Mouse (Mus musculus): ENCODE measurements around the gene Arhgef28. TPM values are rescaled to one million over a fixed set of nuclear protein-coding genes. Genes with fewer than 3 reads are reported as not detected.

Arhgef28 gene
- total RNA-seq (2015; ENCODE audit: low replicate concordance) (1.4 TPM in 1 of 2 replicates, not detected in the other), total RNA-seq (2017; ENCODE audit: low replicate concordance) (0.64 TPM in 1 of 2 replicates, not detected in the other)

DNA sequence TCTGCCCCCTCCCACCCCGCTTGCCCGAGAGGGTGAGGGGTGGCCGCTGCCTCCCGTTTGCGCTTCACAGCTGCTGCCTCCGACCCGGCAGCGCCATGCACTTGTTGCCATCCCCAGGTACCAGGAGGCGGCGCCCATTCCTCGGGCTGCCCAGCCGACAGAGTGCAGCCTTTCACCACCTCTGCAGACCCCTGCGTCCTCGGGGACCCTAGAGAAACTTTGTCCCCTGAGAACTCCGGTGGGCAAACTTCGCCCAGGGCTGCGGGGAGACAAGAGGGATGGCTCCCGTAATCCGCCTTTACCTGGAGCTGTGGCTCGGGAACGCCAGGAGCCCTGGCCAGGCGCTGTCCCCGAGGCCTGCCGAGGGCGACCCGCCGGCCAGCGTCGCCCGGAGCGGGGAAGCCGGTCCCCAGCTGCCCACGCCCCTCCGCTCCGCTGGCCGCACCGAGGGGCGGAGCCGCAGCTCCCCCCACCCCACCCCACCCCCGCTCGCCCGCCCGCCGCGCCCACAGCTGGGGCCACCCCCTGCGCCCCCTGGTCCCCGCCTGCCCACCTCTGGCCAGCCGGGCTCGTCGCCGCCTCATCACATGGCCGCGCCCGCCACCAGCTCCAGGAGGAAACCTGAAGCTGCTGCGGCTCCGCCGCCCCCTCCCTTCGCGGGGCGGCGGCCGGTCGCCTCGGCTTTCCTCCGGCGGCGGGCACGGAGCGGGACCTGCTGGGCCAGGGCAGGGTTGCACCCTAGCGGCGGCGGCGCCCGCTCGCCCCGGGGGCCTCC lies at the start of gene Arhgef28:
Arhgef28 (minus strand) TSS at position 669 of the 775 bp plus-strand sequence.
- ATAC-seq (replicated peaks; ENCODE audit: low FRiP score, poor library complexity, severe bottlenecking), result peak; percentile 52

DNA sequence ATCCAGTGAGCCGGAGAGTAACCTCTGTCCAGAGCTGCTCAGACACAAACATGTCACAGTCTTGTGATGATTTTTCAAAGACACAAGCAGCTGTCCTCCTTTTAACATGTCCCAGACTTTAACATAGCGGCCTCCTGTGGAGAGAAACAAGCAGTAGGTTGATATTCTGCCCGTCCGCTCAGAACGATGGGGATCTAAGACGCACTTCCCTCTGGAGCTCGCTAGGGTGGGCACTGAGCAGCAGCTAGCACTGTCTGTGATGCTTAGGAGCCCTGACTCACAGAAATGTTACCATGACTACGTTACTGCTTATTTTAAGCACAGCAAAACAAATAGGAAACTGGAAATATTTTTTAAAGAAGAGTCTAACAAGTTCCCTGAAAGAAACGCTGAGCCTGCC lies 48.7 kb upstream of the Arhgef28 start:
- no peak for ATAC-seq (replicated peaks; ENCODE audit: low FRiP score, poor library complexity, severe bottlenecking)

DNA sequence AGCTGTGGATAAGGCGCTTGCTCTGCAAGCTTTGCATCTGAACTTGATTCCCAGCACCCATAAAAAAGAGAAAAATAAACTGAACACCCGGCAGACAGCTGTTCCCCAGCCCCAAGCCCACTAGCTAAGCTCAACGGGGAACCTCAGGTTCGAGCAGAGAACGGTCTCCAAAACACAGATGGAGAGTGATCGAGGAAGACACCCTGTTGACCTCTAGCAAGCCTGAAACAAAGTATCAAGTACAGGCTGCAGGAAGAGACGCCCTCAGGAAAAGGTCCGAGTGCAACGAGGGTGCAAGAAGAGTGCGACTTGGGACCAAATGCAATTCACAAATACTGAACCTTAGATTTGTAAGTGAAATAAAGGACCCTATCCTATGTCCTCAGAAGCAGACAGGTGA lies 43.4 kb upstream of the Arhgef28 start:
- no peak for ATAC-seq (replicated peaks; ENCODE audit: low FRiP score, poor library complexity, severe bottlenecking)

DNA sequence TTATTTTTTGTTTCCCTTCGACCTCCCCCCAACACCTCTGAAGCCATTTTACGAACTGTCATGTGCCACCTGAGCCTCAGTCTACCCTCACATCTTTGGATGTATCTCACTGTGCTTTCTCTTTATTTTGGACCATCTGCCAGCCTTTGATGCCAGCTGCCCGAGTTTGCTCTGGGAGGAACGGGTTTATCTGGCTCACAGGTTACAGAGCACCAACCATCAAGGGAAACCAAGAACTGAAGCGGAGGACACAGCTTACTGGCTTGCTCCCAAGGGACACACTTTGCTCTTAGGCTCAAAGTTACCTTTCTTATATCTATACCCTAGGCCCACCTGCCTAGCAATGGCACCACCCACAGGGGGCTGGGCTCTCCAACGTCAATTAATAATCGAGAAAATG lies 39.1 kb upstream of the Arhgef28 start:
- ATAC-seq (replicated peaks; ENCODE audit: low FRiP score, poor library complexity, severe bottlenecking), result no peak

DNA sequence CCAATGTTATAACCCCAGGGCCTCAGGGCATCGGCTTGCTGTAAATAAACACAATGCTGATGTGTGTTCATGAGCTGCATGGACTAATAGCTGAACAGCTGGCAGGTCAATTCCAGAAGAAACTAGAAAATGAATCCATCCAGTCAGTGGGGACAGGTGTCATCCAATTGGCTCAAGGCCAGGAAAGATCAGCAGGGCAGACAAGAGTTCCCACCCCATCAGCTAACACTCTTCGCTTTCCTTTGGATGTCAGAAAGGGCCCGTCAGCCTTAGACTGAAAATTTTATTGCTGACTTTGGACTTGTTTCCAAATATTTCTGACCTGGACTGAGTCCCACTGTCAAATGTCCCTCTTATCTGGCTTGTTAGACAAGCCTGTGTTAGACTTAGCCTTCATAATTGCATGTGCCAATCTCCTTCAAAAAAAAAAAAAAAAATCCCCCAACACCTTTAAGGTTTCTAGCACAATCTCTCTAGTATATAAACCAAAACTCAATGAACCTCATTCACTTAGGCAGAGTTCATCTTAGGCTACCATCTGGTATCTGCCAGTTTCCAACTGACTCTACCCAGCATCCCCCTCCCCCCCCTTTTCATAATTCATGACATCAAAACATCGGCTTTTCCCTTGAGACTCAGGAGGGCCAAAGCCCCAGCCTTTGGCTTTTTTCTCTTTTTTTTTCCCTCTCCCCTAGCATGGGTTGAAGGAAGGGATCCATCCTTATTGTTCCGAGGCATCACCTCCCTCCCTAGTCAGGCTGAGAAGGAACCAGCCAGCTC lies 38.5 kb upstream of the Arhgef28 start:
- ATAC-seq (replicated peaks; ENCODE audit: low FRiP score, poor library complexity, severe bottlenecking), result no peak

DNA sequence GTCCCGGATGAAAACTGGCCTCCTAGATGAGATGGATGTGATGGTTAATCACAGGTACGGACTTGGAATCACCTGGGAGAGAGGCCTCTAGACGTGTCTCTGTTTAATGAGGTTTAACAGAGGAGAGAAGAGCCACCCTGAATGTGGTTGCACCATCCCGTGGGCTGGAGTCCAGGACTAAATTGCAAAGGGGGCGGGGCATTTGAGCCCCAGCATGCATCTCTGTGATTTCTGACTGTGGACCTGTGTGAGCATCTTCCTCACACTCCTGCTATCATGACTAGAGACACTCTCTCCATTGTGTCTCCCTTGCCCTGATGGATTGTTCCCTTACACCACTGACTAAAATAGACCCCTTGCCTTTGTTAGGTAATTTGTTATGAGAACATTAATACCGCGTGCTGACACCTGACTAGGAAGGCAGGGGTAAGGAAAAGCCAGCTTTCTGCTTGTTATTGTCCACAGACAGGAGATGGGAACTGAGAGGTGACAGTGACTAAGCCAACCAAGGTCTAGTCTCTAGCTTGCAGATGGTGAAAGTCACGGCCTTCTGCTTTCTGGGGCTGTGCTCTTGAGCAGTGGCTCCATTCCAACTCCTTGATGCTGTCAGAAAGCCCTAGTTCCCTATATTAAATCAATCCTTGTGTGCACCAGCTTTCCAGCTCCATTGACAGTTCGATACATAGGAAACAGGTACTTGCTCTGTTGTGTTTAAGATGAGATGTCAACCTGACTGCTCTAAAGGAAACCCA lies 35.5 kb upstream of the Arhgef28 start:
- no peak for ATAC-seq (replicated peaks; ENCODE audit: low FRiP score, poor library complexity, severe bottlenecking)

DNA sequence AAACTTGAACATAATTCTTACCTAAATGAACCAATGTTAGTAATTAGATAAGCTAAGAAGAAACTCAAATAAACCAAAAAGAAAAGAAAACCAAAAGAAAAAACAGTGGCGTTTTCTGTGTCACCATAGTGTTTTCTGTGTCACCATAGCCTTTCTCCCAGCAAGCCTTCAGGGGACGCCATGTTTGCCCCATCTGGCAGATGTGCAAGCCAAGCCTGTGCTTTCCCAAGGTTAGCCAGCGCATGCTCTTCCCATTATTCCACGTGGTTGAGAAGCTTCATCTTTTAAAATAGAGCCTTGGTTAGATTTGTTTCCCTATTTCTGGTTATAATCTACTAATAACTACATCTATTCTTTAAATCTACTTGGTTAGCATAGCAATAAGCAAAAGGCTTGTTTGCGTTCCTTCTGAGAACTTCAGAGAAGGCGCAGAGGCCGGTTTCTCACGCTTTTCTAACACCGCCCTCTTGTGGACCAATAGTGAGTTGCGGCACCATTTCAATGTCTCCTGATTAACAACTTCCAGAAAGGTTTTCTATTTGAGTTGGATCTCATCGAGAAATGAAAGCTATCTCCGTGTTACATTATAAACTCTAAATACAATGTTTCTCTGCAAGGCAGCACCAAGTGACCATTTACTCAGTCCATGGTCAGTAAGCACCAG lies 33.9 kb upstream of the Arhgef28 start:
- ATAC-seq (replicated peaks; ENCODE audit: low FRiP score, poor library complexity, severe bottlenecking), result peak; percentile 40; the same call in 1 of the 2 replicates

DNA sequence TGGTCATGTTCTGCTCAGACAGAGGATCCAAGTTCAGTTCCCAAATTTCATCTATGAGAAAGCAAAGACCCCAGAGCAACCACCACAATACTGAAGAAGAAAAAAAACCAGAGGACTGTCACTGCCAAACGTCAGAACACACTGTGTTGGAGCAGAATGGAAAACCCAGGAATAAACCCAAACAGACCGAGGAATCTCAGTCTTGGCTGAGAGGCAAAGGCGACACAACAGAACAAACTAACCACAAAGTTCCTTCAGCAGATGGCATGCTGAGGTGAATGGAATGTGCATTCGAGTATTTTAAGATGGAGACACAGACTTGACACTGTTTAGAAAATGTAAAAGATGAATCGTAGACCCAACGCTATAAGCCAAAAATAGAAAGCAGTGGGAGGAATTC lies 29.2 kb upstream of the Arhgef28 start:
- ATAC-seq (replicated peaks; ENCODE audit: low FRiP score, poor library complexity, severe bottlenecking), result no peak

DNA sequence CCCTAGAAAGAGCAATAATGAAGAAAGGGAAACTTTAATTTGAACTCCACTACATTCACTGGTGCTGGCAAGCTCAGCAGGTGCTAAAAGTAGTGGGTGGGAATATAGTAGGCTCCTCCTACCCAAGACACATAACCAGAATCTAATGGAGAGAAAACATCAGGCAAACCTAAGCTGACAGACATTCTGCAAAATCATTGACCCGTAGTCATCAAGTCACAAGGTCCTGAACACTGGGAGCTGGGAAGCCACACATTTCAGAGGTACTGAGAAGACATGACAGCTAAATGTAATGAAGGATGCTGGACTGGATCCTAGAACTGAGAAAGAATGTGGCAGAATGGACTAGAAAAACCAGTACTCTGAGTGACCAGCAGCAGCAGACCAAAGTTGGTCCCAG lies 24.3 kb upstream of the Arhgef28 start:
- no peak for ATAC-seq (replicated peaks; ENCODE audit: low FRiP score, poor library complexity, severe bottlenecking)

DNA sequence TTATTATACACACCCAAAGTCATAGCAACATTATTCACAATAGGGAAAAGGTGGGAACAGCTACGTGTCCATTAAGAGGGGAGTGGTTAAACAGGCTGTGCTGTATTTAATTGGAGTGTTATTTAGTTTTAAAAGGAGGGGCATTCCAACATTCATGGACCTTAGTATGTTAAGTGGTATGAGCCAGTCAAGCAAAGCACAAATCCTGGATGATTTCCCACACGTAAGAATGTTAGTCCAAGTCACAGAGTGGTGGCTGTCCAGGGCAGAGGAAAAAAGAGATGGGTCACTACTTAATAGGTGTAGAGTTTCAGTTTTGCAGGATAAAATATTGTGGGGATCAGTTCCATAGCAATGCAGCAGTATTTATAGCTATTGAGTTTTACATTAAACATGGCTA lies 20.0 kb upstream of the Arhgef28 start:
- ATAC-seq (replicated peaks; ENCODE audit: low FRiP score, poor library complexity, severe bottlenecking), result no peak

DNA sequence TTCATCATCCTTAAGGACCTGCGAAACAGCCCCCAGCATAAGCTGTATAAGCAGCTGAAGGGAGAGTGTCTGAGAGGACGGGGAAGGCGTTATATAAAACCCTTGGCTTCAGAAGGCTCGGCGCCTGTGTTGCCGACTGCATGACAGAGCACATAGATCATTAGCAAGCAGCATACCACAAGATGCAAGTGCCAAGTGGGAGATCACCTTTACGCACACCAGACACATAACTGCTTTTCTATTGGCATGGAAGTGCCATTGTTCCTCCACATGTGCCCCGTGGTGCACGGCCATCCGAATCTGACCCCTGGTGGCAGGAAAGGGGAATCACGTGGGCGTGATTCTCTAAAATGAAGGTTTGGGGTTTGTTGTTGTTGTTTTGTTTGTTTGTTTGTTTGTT lies 16.6 kb upstream of the Arhgef28 start:
- no peak for ATAC-seq (replicated peaks; ENCODE audit: low FRiP score, poor library complexity, severe bottlenecking)

DNA sequence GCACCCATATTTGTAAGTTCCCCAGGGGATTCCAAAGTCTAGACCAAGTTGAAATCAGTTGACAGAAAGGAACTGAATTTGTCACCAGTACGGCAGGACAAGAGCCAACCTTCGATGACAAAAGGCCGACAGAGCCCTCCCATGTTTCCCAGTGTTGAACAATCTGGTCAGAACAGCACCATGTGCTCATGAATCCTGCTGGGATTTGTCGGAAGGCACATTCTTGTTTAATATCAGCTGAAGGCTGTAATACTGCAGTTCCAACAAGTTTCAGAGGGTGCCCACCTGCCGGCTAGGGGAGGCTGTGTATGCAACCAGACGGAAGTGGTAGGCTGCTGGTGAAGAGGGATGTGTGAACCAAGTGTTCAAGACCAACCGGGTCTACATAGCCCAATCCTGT lies 3.9 kb upstream of the Arhgef28 start:
- ATAC-seq (replicated peaks; ENCODE audit: low FRiP score, poor library complexity, severe bottlenecking), result no peak

DNA sequence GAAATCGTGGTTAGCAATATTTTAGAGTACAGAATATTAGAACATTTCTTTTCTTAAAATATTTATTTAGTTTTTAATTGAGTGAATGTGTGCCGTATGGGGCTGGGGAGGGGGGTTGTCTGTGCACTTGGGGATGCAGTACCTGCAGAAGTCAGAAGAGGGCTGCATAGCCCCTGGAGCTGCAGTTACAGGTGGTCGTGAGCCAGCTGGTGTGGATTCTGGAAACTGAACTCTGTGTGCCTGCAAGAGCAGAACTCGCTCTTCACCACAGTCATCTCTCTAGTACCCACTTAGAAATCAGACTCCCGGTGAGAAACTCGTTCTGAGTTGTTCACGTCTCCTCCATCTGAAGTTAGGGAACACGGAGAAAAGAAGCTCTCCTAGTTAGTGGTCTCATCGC lies 2.6 kb upstream of the Arhgef28 start:
- ATAC-seq (replicated peaks; ENCODE audit: low FRiP score, poor library complexity, severe bottlenecking), result no peak

DNA sequence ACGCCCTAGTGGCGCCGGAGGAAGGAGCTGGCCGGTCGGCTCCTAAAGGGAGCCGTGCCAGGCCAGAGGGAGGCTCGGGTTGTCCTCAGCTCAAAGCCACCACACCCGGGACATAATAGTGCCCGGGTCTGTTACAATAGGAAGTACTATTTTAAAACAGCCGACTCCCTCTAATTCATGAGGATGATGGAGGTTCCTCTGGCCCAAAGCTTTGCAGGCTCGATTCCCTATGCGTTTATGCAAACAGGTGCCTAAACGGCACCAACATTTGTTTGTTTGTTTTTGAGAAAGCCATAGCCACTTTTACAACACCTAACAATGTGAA lies 269 bp upstream of the Arhgef28 start:
- ATAC-seq (replicated peaks; ENCODE audit: low FRiP score, poor library complexity, severe bottlenecking), result no peak

DNA sequence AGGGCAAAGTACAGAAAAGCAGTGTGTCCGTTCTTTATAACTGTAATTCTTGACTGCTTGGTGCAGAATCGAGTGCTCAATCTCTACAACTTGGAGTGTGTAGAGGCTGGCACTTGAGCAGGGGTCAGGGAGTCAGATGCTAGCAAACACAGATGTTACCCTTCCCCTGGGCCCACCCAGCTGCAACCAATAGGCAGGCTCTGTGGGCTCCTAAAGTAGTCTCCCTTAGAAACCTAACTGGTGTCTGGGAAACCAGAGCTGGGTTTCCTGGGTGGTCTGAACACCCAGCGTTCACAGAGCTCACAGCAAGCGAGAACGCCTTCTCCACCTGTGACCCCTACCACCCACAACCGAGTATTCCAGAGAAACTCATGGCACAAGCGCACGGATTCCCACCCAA lies 1.1 kb downstream of the Arhgef28 start:
- ATAC-seq (replicated peaks; ENCODE audit: low FRiP score, poor library complexity, severe bottlenecking), result no peak

DNA sequence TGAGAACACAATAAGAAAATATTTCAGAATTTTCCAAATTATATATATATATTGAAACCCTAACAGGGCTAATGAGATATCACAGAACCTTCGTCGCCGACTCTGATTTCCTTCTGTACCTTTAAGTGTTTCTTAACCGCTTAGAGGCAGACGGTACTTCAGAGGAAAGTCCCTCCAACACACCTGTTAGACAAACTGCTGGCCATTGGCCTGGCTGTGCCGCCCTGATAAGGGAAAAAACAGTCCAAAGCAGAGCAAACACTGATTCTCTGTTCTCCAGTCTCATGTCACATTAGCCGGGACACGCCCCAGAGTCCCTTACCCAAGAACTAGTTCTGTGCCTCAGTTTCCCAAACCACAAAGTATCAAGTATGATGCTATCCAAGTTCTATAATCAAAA lies 1.9 kb downstream of the Arhgef28 start:
- ATAC-seq (replicated peaks; ENCODE audit: low FRiP score, poor library complexity, severe bottlenecking), result no peak

DNA sequence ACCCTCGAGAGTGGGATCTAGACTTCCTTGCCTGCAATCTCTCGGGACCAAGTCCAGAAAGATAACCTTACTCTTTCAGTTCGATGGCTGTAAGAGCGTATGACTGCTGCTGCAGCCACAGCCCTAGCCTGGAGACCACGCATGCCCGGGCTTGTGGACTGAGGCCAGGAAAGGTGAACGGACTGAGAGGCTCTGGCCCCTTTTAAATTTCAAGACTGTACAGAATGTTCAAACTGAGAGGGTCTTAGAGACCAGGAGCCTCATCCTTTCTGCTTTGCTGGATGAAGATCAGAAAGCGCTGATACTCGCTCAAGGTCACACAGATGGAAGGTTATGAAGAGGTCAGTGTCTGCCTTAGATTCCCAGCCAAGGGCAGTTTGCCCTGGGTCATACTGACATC lies 4.8 kb downstream of the Arhgef28 start:
- no peak for ATAC-seq (replicated peaks; ENCODE audit: low FRiP score, poor library complexity, severe bottlenecking)

DNA sequence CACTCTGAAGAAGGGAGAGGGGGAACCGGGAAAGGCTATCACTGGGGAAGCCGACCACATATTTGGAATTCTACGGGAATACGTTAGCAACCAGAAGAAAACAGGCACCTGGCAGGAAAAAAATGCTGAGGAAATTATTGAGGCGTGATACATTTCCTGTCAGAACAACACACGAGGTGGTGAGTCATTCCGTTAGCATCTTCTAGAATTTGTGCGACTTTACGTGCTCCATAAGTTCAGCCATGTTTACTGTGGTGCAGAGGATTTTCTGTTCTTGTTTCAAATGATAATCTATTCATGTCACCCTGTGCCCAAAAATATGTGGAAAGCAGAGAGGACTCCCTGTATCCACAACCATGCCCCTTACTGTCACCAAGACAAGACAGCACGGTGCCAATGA lies 13.6 kb downstream of the Arhgef28 start:
- no peak for ATAC-seq (replicated peaks; ENCODE audit: low FRiP score, poor library complexity, severe bottlenecking)

DNA sequence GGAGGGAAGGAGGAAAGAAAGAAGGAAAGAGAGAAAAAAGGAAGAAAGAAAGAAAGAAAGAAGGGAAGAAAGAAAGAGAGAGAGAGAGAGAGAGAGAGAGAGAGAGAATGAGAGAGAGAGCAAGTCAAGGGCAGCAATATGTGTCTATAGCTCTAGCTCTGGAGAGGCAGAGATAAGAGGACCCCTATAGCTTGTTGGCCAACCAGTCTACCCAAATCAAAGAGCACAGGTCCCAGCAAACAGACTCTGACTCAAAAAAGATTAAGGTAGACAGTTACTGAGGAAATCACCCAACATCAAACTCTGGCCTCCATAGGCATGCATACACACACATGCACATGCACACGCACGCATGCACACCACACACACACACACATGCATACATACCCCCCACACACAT lies 17.7 kb downstream of the Arhgef28 start:
- ATAC-seq (replicated peaks; ENCODE audit: low FRiP score, poor library complexity, severe bottlenecking), result no peak

DNA sequence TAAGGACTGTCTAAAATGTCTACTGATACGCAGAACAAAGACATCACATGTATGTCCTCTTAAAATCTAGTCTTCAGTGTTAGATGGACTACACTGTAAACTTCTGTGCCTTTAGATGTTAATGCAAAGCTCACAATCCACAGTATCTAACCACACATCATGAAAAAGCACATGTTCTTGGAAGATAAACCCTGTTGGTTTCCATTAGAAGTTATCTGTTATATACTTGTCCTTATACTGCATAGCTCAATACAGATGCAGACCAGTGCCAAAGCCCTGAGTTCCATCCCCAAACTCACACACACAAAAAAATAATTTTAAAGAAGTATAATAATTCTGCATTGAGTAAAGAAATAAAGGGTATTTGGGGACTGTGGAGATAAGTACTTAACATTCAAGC lies 18.3 kb downstream of the Arhgef28 start:
- 0 out of 2 replicates have a peak, but pooled peaks have one; percentile 49 for ATAC-seq (replicated peaks; ENCODE audit: low FRiP score, poor library complexity, severe bottlenecking)
